Mouse (Mus musculus) T-helper 17 cell (primary cell): ENCODE results near the gene Cdan1.
"Not testable (repeated sequence)": the region's sequence is repeated elsewhere in the genome, so short reads cannot be mapped to it uniquely, and the experiment has no call there.

Source experiments
- in situ Hi-C, 2 experiments: fragments of 300-600 bp; cut with MboI, MseI; formaldehyde crosslinking; loops; 1 replicate in 1 of 2; 2 replicates in 1 of 2; pipeline ENCODE4 v1.15.1; 2025; ENCODE audit warnings: high pct_unique_total_duplicates in 2 of 2

The Cdan1 gene

GRCm38 (mm10) chr2:120748041-120748440 is 101.9 kb downstream of the Cdan1 start:
- in situ Hi-C loops: loop anchor here in 1 of 2 experiments (25.0 kb wide), 1 partner anchor 1414 kb away; the partner anchor contains the start of gene Trim69

- in situ Hi-C loops: loop anchor here in 1 of 2 experiments (25.0 kb wide), 1 partner anchor 1417 kb away; the partner anchor contains the start of gene Trim69
Measured at GRCm38 (mm10) chr2:120745496-120745895, 104.4 kb downstream of the Cdan1 start.

- in situ Hi-C loops: loop anchor here in 1 of 2 experiments (25.0 kb wide), 1 partner anchor 1430 kb away; the partner anchor contains the start of gene Trim69
Measured at GRCm38 (mm10) chr2:120731877-120732530, 117.9 kb downstream of the Cdan1 start.

- in situ Hi-C loops: loop anchor here in 1 of 2 experiments (25.0 kb wide), 1 partner anchor 1431 kb away; the partner anchor contains the start of gene Trim69
Measured at GRCm38 (mm10) chr2:120731167-120731862, 118.6 kb downstream of the Cdan1 start.

GRCm38 (mm10) chr2:120730639-120731166 is 119.2 kb downstream of the Cdan1 start:
- in situ Hi-C loops: loop anchor here in 1 of 2 experiments (25.0 kb wide), 1 partner anchor 1432 kb away; the partner anchor contains the start of gene Trim69

- in situ Hi-C loops: loop anchor here in 1 of 2 experiments (25.0 kb wide), 1 partner anchor 1432 kb away; the partner anchor contains the start of gene Trim69
Measured at GRCm38 (mm10) chr2:120729775-120730585, 119.9 kb downstream of the Cdan1 start.

- in situ Hi-C loops: no loop called here
Measured at GRCm38 (mm10) chr2:120724176-120724575, 125.8 kb downstream of the Cdan1 start.

- in situ Hi-C loops: no loop called here
Measured at GRCm38 (mm10) chr2:120723621-120724020, 126.3 kb downstream of the Cdan1 start.

GRCm38 (mm10) chr2:120722491-120722890 is 127.4 kb downstream of the Cdan1 start:
- in situ Hi-C loops: no loop called here

GRCm38 (mm10) chr2:120721911-120722310 is 128.0 kb downstream of the Cdan1 start:
- in situ Hi-C loops: no loop called here

GRCm38 (mm10) chr2:120720821-120721220 is 129.1 kb downstream of the Cdan1 start:
- in situ Hi-C loops: no loop called here

GRCm38 (mm10) chr2:120718496-120718895 is 131.4 kb downstream of the Cdan1 start:
- in situ Hi-C loops: no loop called here

GRCm38 (mm10) chr2:120713441-120713840 is 136.5 kb downstream of the Cdan1 start:
- in situ Hi-C loops: no loop called here

GRCm38 (mm10) chr2:120710948-120711347 is 139.0 kb downstream of the Cdan1 start:
- in situ Hi-C loops: no loop called here

GRCm38 (mm10) chr2:120710154-120710553 is 139.8 kb downstream of the Cdan1 start:
- in situ Hi-C loops: no loop called here

- in situ Hi-C loops: no loop called here
Measured at GRCm38 (mm10) chr2:120707041-120707440, 142.9 kb downstream of the Cdan1 start.

- in situ Hi-C loops: no loop called here
Measured at GRCm38 (mm10) chr2:120702675-120703074, 147.3 kb downstream of the Cdan1 start.

- in situ Hi-C loops: no loop called here
Measured at GRCm38 (mm10) chr2:120700379-120700885, 149.5 kb downstream of the Cdan1 start.

GRCm38 (mm10) chr2:120697767-120698166 is 152.2 kb downstream of the Cdan1 start:
- in situ Hi-C loops: no loop called here

GRCm38 (mm10) chr2:120681151-120681550 is 168.8 kb downstream of the Cdan1 start:
- in situ Hi-C loops: not testable (repeated sequence)

GRCm38 (mm10) chr2:120670253-120670652 is 179.7 kb downstream of the Cdan1 start:
- in situ Hi-C loops: no loop called here
